Mouse (Mus musculus) stomach, embryonic 15.5 days (tissue): ENCODE results near the gene Nfkbil1. TPM values are rescaled to one million over a fixed set of nuclear protein-coding genes. Genes with fewer than 3 reads are reported as not detected.

Experiments used
- ATAC-seq: fragments of 200-750 bp; cut with Nextera tagmentation; 2 replicates; pipeline ENCODE4 v1.8.0; 2017; ENCODE audit warnings: low read depth, moderate number of reproducible peaks, moderate TSS enrichment; ENCODE audit not compliant: insufficient read depth, low FRiP score
- H3K27ac ChIP-seq: fragments of 300-500 bp; sonication (generic); 2 replicates; pipeline ENCODE4 v1.5.1; 2015; ENCODE audit warnings: mild to moderate bottlenecking, inconsistent platforms
- H3K27me3 ChIP-seq: fragments of 300-500 bp; sonication (generic); replicated peaks from 2 replicates; pipeline ENCODE4 v1.6.1; 2015; ENCODE audit warnings: inconsistent platforms
- H3K36me3 ChIP-seq: fragments of 300-500 bp; sonication (generic); 2 replicates; pipeline ENCODE4 v1.6.1; 2015; ENCODE audit warnings: inconsistent platforms
- H3K4me1 ChIP-seq: fragments of 300-500 bp; sonication (generic); 2 replicates; pipeline ENCODE4 v1.6.1; 2015; ENCODE audit warnings: inconsistent platforms
- H3K4me2 ChIP-seq: fragments of 300-500 bp; sonication (generic); 2 replicates; pipeline ENCODE4 v1.6.1; 2015; ENCODE audit warnings: mild to moderate bottlenecking, inconsistent platforms
- H3K4me3 ChIP-seq: fragments of 300-500 bp; sonication (generic); replicated peaks from 2 replicates; pipeline ENCODE4 v1.5.1; 2015; ENCODE audit warnings: inconsistent platforms
- H3K9ac ChIP-seq: fragments of 300-500 bp; sonication (generic); 2 replicates; pipeline ENCODE4 v1.6.1; 2015; ENCODE audit warnings: inconsistent platforms
- H3K9me3 ChIP-seq: fragments of 300-500 bp; sonication (generic); 2 replicates; pipeline ENCODE4 v1.6.1; 2016; ENCODE audit warnings: inconsistent platforms
- WGBS: fragments of 180-500 bp; shearing (Covaris S2); methylation state at CpG from one replicate; pipeline ENCODE4 v1.1.7; 2015; 5-methylcytosine and 5-hydroxymethylcytosine counted together
- polyA plus RNA-seq: library from polyadenylated mRNA; unstranded; fragments of >200 nt; fragmentation: Nextera tagmentation; extraction: Ambion mirVana; gene quantifications from 2 replicates; pipeline ENCODE4 v1.2.1, GENCODE M21; 2015

Gene Nfkbil1
- polyA plus RNA-seq, 1 experiment from 2014 or later, result 12.5 TPM

DNA sequence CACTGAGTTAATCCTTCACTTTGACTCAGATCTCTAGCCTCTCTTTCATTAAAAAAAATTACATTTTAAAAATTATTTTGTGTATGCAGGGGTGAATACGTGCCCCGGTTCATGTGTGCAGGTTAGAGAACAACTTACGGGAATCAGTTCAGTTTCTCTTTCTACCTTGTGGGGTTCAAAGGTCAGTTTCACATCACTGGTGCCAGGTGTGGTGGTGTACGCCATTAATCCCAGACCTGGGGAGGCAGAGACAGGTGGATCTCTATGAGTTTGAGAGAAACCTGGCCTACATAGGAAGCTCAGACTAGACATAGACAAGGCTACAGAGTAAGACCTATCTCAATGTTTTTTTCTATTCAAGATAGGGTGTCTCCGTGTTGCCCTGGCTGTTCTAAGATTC lies 22.5 kb downstream of the Nfkbil1 start:
- 87% methylated on average over 5 of the region's 5 CpGs for WGBS
- Histone ChIP-seq H3K9me3 (no peaks in the 10 kb centered on the region), H3K4me2 (no peak overlapping the region), H3K27me3 (no peaks in the 10 kb centered on the region), H3K27ac (no peak overlapping the region), H3K4me3 (no peak overlapping the region), H3K36me3 (no peaks in the 10 kb centered on the region), H3K4me1 (no peaks in the 10 kb centered on the region), H3K9ac (no peak overlapping the region)
- ATAC-seq, result no peak

DNA sequence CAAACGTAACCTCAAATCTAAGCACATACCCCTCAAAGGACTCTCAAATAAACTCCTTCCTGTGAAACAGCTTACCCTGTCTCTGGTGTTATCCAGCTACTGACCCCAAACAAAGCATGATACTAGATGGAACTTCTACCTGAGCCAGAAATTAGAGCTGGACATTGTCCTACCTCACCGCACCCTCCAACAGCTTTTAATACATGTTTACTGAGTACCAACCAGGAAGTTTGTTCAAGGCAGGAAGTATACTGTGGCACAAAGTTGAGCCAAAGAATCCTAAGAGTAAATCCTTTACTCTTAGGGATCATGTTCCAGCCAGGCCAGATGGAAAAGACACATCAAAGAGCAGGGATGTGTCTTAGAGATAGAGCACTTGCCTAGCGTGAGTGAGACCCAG lies 25.0 kb downstream of the Nfkbil1 start:
- Histone ChIP-seq H3K27me3 (no peaks in the 10 kb centered on the region), H3K27ac (no peak overlapping the region), H3K4me3 (no peak overlapping the region), H3K9me3 (no peaks in the 10 kb centered on the region), H3K36me3 (no peaks in the 10 kb centered on the region), H3K4me1 (no peaks in the 10 kb centered on the region), H3K4me2 (no peak overlapping the region), H3K9ac (no peak overlapping the region)
- no peak for ATAC-seq
- 49% methylated on average over 3 of the region's 3 CpGs for WGBS

DNA sequence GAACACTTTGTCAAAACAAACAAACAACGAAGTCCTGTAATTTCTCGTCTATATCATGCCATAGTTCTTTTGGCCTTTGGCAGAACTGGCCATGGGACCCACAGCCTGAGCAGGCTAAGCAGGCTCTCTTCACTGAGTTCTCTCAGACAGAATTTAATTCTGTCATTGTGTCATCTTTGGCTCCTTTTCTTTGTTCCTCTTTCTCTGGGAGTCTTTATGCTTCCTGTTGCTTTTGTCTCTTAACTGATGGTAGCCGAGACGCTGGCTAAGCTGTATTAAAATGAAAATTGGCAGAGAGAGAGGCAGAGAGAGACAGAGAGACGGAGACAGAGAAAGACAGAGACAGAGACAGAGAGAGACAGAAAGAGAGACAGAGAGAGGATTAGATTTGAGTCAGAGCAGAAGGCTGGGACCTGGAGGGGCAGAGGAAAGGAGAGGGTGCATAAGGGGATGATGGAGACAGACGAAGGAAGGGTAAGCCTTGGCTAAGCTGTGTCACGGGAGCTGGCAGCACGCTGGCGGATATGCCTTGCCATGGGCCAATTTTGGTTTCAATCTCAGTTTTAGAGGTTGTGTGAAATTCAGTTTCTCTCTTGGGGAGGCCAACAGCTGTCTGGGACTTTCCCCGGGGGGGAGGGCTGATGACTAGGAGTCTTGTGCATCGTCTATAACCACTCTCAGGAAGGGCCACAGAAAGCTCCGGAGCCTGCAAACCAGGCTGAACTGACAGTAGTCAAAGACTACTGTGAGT lies 25.6 kb downstream of the Nfkbil1 start:
- no peak for ATAC-seq
- 0 out of 2 replicates have a peak, but pooled peaks cover 5% of the 10 kb centered on the region for H3K4me1 ChIP-seq
- peaks cover 3% of the 10 kb centered on the region; the same call in 1 of the 2 replicates for H3K27me3 ChIP-seq
- no peak overlapping the region for H3K9ac ChIP-seq
- WGBS, result 76% methylated on average over 12 of the region's 12 CpGs
- H3K4me3 ChIP-seq, result no peak overlapping the region
- no peaks in the 10 kb centered on the region for H3K9me3 ChIP-seq
- no peaks in the 10 kb centered on the region for H3K36me3 ChIP-seq
- H3K27ac ChIP-seq, result no peak overlapping the region
- H3K4me2 ChIP-seq, result no peak overlapping the region

DNA sequence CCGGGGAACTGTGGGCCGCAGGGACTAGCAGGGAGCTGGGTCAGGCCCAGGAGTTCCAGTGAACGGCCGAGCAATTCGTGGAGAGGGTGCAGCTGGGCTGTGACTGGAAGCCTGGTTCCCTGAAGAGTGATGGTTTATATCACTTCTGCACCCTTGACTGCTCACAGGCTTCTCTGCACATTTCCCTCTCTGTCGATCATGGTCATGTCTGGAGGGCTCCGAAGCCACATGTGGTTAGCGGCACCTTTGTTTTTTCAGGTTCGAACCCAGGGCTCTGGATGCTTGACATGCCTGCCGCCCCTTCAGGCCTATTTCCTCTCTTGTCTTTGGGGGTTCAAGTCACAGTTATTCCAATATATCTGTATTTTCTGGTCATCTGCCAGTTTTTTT lies 30.2 kb downstream of the Nfkbil1 start:
- H3K4me2 ChIP-seq, result no peak overlapping the region
- no peak for ATAC-seq
- no peak overlapping the region for H3K4me3 ChIP-seq
- no peaks in the 10 kb centered on the region for H3K36me3 ChIP-seq
- H3K9ac ChIP-seq, result no peak overlapping the region; the same call in 1 of the 2 replicates
- no peaks in the 10 kb centered on the region for H3K9me3 ChIP-seq
- 46% methylated on average over 10 of the region's 10 CpGs for WGBS
- H3K27ac ChIP-seq, result no peak overlapping the region
- H3K27me3 ChIP-seq, result peaks cover 12% of the 10 kb centered on the region
- H3K4me1 ChIP-seq, result 0 out of 2 replicates have a peak, but pooled peaks cover 9% of the 10 kb centered on the region

DNA sequence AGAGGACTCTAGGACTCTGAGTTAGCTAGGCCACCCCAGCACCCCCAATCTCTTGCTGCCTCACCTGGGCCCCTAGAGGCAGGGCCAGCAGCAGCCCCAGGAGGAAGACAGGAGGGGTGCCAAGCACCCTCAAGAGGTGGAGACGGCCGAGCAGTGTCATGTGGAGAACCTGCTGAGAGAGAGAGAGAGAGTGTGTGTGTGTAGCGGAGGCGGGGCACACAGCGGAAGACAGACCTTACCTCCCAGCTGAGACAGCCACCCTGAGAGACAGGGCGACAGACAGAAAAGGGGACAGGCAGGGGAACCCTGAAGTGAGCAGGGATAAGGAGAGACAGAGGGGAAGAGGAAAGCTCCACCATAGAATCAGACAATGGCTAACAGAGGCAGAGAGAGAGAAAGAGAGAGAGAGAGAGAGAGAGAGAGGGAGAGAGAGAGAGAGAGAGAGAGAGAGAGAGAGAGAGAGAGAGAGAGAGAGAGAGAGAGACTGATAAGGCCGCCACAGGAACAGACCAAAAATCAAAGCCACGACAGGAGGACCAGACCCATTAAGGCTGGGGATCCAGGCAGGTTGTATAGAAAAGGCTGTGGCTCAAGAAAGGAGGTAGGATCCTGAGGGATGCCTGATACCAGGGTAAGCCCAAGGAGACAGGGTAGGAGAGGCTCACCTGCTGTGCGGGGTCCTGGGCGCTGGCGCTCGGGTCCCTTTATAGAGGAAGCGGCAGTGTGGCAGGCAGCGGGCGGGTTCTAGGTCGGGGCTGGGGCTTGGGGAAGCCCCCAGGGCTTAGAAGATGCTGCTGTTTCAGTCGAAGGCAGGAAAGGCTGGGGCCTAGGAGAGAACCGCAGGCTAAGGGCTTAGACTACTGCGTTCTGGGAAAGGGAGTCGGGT lies 30.9 kb downstream of the Nfkbil1 start, which contains the start of gene Lta:
Gene Lta (minus strand): TSS at position 858 of the 886 bp plus-strand sequence.
- Histone ChIP-seq H3K27me3 (peaks cover 12% of the 10 kb centered on the region), H3K4me3 (no peak within 1 kb of the TSS), H3K36me3 (no peaks in the 10 kb centered on the region), H3K4me2 (no peak within 1 kb of the TSS), H3K27ac (no peak within 1 kb of the TSS), H3K4me1 (0 out of 2 replicates have a peak, but pooled peaks cover 9% of the 10 kb centered on the region), H3K9ac (no peak within 1 kb of the TSS; the same call in 1 of the 2 replicates), H3K9me3 (no peaks in the 10 kb centered on the region)
- no peak for ATAC-seq
- WGBS, result 30% methylated on average over 20 of the region's 20 CpGs

DNA sequence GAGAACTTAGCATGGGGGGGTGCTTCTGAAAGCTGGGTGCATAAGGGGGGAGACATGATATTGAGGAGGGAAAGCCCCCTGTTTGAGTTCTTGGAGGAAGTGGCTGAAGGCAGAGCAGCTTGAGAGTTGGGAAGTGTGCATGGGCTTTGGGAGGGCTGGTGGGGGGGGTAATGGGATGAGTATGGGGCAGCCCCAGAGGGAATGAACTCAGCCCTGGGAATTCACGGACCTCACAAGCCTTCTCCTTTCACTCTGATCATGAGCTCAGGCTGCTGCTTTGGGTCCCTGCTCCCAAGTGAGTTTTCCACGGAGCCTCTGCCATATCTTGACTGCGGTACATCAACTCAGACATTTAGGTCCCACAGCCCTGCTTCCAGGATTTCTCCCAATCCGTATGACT lies 33.1 kb downstream of the Nfkbil1 start:
- ATAC-seq, result no peak
- Histone ChIP-seq H3K27ac (no peak overlapping the region), H3K4me2 (no peak overlapping the region), H3K4me3 (no peak overlapping the region), H3K27me3 (peaks cover 16% of the 10 kb centered on the region), H3K36me3 (no peaks in the 10 kb centered on the region), H3K9me3 (no peaks in the 10 kb centered on the region), H3K4me1 (0 out of 2 replicates have a peak, but pooled peaks cover 9% of the 10 kb centered on the region), H3K9ac (no peak overlapping the region)
- 75% methylated on average over 4 of the region's 4 CpGs for WGBS

DNA sequence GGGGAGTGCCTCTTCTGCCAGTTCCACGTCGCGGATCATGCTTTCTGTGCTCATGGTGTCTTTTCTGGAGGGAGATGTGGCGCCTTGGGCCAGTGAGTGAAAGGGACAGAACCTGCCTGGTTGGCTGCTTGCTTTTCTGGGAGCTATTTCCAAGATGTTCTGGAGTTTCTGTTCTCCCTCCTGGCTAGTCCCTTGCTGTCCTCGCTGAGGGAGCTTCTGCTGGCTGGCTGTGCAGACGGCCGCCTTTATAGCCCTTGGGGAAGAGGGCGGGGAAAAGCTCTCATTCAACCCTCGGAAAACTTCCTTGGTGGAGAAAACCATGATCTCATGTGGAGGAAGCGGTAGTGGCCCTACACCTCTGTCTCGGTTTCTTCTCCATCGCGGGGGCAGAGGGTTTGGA lies 33.8 kb downstream of the Nfkbil1 start, which contains the start of gene Tnf:
Gene Tnf (minus strand): TSS at position 221 of the 400 bp plus-strand sequence.
- no peak for ATAC-seq
- H3K4me2 ChIP-seq, result no peak within 1 kb of the TSS; the same call in 1 of the 2 replicates
- peaks cover 16% of the 10 kb centered on the region for H3K27me3 ChIP-seq
- H3K9me3 ChIP-seq, result no peaks in the 10 kb centered on the region
- no peaks in the 10 kb centered on the region for H3K36me3 ChIP-seq
- no peak within 1 kb of the TSS for H3K9ac ChIP-seq
- 26% methylated on average over 13 of the region's 13 CpGs for WGBS
- peak within 1 kb of the TSS; percentile 8 for H3K4me3 ChIP-seq
- no peak within 1 kb of the TSS for H3K27ac ChIP-seq
- 0 out of 2 replicates have a peak, but pooled peaks cover 9% of the 10 kb centered on the region for H3K4me1 ChIP-seq

DNA sequence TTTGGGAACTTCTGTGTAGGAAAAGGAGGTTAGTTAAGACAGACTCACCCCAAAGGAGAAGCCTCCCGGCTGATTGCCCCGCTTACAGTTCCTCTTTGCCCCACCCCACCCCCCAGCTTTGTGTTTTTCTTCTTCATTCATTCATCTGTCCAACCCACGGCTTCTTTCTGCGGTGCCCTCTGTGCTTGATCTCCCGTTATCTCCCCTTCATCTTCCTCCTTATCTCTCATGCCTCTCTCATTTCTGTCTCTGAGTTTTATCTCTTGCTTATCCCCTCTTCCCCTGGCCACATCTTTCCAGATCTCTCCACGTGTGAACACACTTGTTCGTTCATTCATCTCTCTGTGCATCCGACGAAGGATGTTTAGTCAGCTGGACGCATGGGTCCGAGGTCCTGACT lies 34.5 kb downstream of the Nfkbil1 start:
- no peak overlapping the region for H3K9ac ChIP-seq
- no peaks in the 10 kb centered on the region for H3K36me3 ChIP-seq
- no peak for ATAC-seq
- H3K27me3 ChIP-seq, result peaks cover 16% of the 10 kb centered on the region
- 60% methylated on average over 11 of the region's 11 CpGs for WGBS
- peak overlapping the region; percentile 8; the same call in 1 of the 2 replicates for H3K4me3 ChIP-seq
- H3K9me3 ChIP-seq, result no peaks in the 10 kb centered on the region
- H3K27ac ChIP-seq, result no peak overlapping the region
- 0 out of 2 replicates have a peak, but pooled peaks cover 9% of the 10 kb centered on the region for H3K4me1 ChIP-seq
- no peak overlapping the region for H3K4me2 ChIP-seq

DNA sequence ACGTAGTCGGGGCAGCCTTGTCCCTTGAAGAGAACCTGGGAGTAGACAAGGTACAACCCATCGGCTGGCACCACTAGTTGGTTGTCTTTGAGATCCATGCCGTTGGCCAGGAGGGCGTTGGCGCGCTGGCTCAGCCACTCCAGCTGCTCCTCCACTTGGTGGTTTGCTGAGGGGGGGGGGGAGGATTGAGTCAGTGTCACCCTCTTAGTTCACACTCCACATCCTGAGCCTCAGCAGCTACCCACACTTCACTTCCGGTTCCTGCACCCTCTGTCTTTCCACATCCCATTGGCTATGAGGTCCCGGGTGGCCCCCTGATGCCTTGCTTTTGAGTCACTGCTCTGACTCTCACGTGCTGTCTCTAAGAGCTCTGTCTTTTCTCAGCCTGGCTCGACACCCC lies 35.2 kb downstream of the Nfkbil1 start:
- no peak overlapping the region for H3K27ac ChIP-seq
- H3K4me2 ChIP-seq, result no peak overlapping the region
- H3K4me3 ChIP-seq, result no peak overlapping the region
- 72% methylated on average over 11 of the region's 11 CpGs for WGBS
- peaks cover 21% of the 10 kb centered on the region for H3K27me3 ChIP-seq
- ATAC-seq, result no peak
- peaks cover 14% of the 10 kb centered on the region; the same call in 1 of the 2 replicates for H3K4me1 ChIP-seq
- H3K9me3 ChIP-seq, result no peaks in the 10 kb centered on the region
- H3K36me3 ChIP-seq, result no peaks in the 10 kb centered on the region
- no peak overlapping the region for H3K9ac ChIP-seq

DNA sequence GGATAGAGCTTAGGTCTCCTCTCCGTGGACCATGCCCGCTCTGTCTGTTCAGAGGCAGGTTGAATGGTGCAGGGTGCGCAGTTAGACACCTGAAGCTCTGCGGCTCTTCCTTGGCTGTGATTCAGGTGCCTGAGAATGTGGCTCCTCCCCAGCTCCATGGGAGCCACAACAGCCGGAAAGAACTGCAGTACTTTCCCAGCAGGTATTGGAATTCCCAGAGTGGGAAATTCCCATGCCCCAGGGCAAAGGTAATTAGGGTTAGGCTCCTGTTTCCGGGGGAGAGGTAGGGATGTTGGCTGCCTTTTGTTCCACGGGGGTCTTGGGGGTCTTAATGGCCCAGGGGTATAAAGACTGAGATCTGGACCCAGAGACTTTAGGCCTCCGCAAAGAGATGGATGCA lies 36.6 kb downstream of the Nfkbil1 start:
- H3K4me3 ChIP-seq, result no peak overlapping the region

DNA sequence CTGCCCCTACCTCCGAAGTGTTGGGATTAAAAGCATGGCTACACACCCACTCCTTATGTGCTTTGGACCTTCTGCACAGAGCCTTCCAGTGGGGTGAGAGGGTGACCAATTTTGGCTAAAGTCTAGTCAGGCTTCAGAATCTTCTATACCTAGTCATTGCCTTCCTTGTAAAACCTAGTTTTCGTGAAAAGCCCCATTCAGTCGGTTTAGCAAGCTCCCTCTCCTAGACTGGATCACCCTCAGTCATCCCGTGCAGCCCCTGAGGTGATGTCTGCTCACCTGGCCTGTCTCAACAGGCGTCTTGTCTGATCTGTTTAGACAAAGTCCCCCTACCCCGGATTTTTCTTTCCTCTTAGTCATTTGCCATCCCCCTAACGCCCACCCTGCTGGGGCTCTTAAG lies 37.6 kb downstream of the Nfkbil1 start:
- H3K4me1 ChIP-seq, result peaks cover 18% of the 10 kb centered on the region; the same call in 1 of the 2 replicates
- no peak for ATAC-seq
- no peak overlapping the region for H3K4me2 ChIP-seq
- no peaks in the 10 kb centered on the region for H3K9me3 ChIP-seq
- 57% methylated on average over 7 of the region's 7 CpGs for WGBS
- peaks cover 24% of the 10 kb centered on the region for H3K27me3 ChIP-seq
- H3K4me3 ChIP-seq, result no peak overlapping the region
- no peak overlapping the region for H3K9ac ChIP-seq
- H3K36me3 ChIP-seq, result no peaks in the 10 kb centered on the region
- H3K27ac ChIP-seq, result no peak overlapping the region

More for the DNA sequence above, 36.6 kb downstream of the Nfkbil1 start:
- no peak for ATAC-seq
- Histone ChIP-seq H3K9me3 (no peaks in the 10 kb centered on the region), H3K27me3 (peaks cover 24% of the 10 kb centered on the region), H3K4me1 (peaks cover 18% of the 10 kb centered on the region; the same call in 1 of the 2 replicates), H3K4me2 (no peak overlapping the region), H3K27ac (no peak overlapping the region), H3K9ac (no peak overlapping the region), H3K36me3 (no peaks in the 10 kb centered on the region)
- 31% methylated on average over 8 of the region's 8 CpGs for WGBS
